Mouse (Mus musculus) MEL (cell line): ENCODE results near the gene 2300009A05Rik.

Source experiments
- BHLHE40 ChIP-seq: IDR thresholded peaks from 2 replicates; pipeline ENCODE4 v1.6.1; 2012; ENCODE audit warnings: low read depth, mild to moderate bottlenecking, inconsistent platforms, low read length, improper control_type of control experiment, borderline replicate concordance
- CTCF ChIP-seq, 3 experiments: IDR thresholded peaks in 2 of 3; conservative IDR thresholded peaks in 1 of 3; 2 replicates each; pipeline ENCODE4 v1.5.1; 2011 to 2012; ENCODE audit warnings: low read length in 3 of 3, low read depth in 2 of 3, mild to moderate bottlenecking in 2 of 3, improper control_type of control experiment in 1 of 3, inconsistent platforms in 1 of 3, mixed read lengths in 1 of 3, moderate library complexity in 1 of 3; ENCODE audit not compliant: control insufficient read depth in 1 of 3, insufficient read depth in 1 of 3, poor library complexity in 1 of 3, severe bottlenecking in 1 of 3
- MAZ ChIP-seq: IDR thresholded peaks from 2 replicates; pipeline ENCODE4 v1.6.1; 2012; ENCODE audit warnings: low read depth, mild to moderate bottlenecking, inconsistent platforms, low read length, improper control_type of control experiment
- NRF1 ChIP-seq: IDR thresholded peaks from 2 replicates; pipeline ENCODE4 v1.6.1; 2014; ENCODE audit warnings: low read depth, mild to moderate bottlenecking, inconsistent platforms, low read length, improper control_type of control experiment, moderate library complexity; ENCODE audit not compliant: poor library complexity, insufficient read depth, severe bottlenecking

DNA sequence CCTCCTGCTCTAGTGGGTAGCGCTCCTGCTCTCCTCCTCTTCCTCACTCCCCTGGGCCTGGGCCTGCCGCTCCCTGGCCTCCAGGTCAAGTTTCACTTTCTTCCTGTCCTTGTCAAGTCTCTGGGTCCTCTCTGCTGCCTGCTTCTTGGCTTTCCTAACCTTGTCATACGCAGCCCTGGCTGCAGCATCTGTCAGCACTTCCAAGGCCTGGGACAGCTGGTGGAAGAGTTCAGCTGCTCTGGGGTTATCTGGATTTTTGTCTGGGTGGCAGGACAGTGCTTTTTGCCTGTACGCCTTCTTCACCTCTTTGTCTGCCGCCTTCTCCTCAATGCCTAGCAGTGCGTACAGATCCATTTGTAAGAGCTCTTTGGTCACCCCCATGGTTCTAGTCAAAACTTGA, 44.6 kb upstream of the 2300009A05Rik start:
- TF ChIP-seq CTCF (IDR thresholded peaks at IDR 0.05 in 2 of 3, conservative IDR thresholded peaks at IDR 0.05 in 1 of 3; ENCODE audit: control insufficient read depth in 1 of 3, insufficient read depth in 1 of 3, low read depth in 2 of 3, low read length in 3 of 3, poor library complexity in 1 of 3, severe bottlenecking in 1 of 3) (no peak), MAZ (no peak), BHLHE40 (no peak), NRF1 (no peak)
